Mouse (Mus musculus): ENCODE results near the gene M6pr. TPM values are rescaled to one million over a fixed set of nuclear protein-coding genes. Genes with fewer than 3 reads are reported as not detected.
A peak's percentile ranks its signal among the peaks of the same experiment; 100 is the strongest.

The M6pr gene
- polyA plus RNA-seq, 1 experiment from 2014 or later: 76.7 TPM

DNA sequence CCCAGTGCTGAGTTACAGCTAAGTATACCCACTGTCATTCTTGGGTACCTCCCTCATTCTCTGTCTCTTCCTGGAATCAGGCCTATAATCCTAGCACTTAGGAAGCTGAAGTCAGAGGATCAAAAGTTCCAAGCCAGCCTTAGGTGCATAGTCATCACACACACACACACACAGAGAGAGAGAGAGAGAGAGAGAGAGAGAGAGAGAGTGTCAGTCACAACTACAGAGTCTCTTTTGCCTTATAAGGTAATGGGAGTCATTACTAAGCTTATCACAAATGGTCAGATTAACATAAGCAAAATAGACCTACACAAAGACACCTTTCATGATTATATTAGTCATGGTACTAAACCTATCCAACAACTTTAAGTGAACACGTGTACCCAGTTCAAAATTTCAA, 19.2 kb upstream of the M6pr start:
- no peak overlapping the region for H3K27ac ChIP-seq
- no peak for ATAC-seq (ENCODE audit: insufficient number of reproducible peaks, insufficient read depth, low FRiP score, low TSS enrichment, low read depth)
- WGBS: 52% methylated on average over 1 of the region's 1 CpGs
- no peak overlapping the region for H3K4me2 ChIP-seq
- H3K9ac ChIP-seq: no peak overlapping the region
- H3K9me3 ChIP-seq: no peaks in the 10 kb centered on the region
- no peak overlapping the region for H3K4me3 ChIP-seq
- no peaks in the 10 kb centered on the region for H3K27me3 ChIP-seq
- H3K36me3 ChIP-seq: no peaks in the 10 kb centered on the region
- H3K4me1 ChIP-seq: peaks cover 5% of the 10 kb centered on the region; the same call in 1 of the 2 replicates

DNA sequence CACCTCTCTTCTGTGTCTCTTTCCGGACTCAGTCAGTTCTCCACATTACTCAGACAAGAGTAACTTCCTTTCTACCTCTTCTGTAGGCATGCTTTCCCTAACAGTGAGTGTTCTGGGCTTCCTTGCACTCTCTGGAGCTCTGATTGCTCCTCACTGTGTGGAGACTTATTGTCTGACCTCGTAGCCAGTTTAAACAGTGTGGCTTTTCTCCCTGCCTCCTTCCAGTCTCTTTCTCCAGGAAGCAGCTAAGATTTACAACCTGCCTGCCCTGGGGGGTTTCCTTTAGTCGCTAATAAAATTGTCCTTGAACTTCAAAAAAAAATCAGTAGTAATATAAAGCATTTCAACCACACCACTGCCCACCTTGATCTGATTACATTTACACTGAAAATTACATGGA, 18.3 kb upstream of the M6pr start:
- Histone ChIP-seq H3K27me3 (no peaks in the 10 kb centered on the region), H3K4me3 (no peak overlapping the region), H3K36me3 (no peaks in the 10 kb centered on the region), H3K4me2 (no peak overlapping the region), H3K4me1 (peaks cover 5% of the 10 kb centered on the region; the same call in 1 of the 2 replicates), H3K27ac (no peak overlapping the region), H3K9me3 (no peaks in the 10 kb centered on the region), H3K9ac (no peak overlapping the region)
- WGBS: 24% methylated on average over 3 of the region's 3 CpGs
- no peak for ATAC-seq (ENCODE audit: insufficient number of reproducible peaks, insufficient read depth, low FRiP score, low TSS enrichment, low read depth)

DNA sequence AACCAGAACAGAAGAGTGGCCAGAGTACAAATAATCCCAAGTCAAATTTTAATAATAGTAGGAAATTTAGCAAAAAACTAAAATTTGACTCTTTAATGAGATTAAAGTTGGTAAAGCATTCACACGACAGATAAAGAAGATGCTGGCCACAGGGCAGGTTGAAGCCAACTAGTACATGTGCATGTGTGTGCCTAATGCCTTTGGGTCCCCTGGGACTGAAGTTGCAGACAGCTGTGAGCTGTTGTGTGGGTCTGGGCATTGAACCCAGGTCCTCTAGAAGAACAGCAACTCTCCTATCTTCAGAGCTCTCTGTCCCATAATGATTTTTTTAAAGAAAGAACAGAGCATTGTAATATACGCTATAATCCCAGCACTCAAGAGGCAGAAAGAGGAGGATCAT, 17.3 kb upstream of the M6pr start:
- Histone ChIP-seq H3K4me1 (peaks cover 5% of the 10 kb centered on the region; the same call in 1 of the 2 replicates), H3K4me3 (no peak overlapping the region), H3K27ac (no peak overlapping the region), H3K9ac (no peak overlapping the region), H3K9me3 (no peaks in the 10 kb centered on the region), H3K36me3 (no peaks in the 10 kb centered on the region), H3K27me3 (no peaks in the 10 kb centered on the region), H3K4me2 (no peak overlapping the region)
- 71% methylated on average over 2 of the region's 2 CpGs for WGBS
- ATAC-seq (ENCODE audit: insufficient number of reproducible peaks, insufficient read depth, low FRiP score, low TSS enrichment, low read depth): no peak

DNA sequence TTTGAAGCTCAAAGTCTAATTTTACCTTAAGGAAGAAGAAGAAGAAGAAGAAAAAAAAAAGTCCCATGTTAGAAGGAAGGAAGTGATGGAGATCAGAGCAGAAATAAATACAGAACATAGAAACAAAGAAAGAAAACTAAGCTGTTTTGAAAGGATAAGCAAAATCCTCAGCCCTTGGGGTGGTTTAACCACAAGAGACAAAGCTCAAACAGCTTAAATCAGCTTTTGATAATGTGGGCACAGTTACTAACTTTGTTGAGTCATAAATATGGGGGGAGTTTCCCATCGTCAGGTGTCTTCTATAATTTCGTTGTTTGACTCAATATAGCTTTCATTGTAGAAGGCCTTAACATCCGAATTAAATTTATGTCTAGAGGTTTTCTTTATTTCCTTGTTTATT, 16.8 kb upstream of the M6pr start:
- Histone ChIP-seq H3K27me3 (no peaks in the 10 kb centered on the region), H3K4me3 (no peak overlapping the region), H3K9ac (no peak overlapping the region), H3K4me1 (peaks cover 6% of the 10 kb centered on the region; the same call in 1 of the 2 replicates), H3K9me3 (no peaks in the 10 kb centered on the region), H3K4me2 (no peak overlapping the region), H3K36me3 (no peaks in the 10 kb centered on the region), H3K27ac (no peak overlapping the region)
- 64% methylated on average over 3 of the region's 3 CpGs for WGBS
- ATAC-seq (ENCODE audit: insufficient number of reproducible peaks, insufficient read depth, low FRiP score, low TSS enrichment, low read depth): no peak

DNA sequence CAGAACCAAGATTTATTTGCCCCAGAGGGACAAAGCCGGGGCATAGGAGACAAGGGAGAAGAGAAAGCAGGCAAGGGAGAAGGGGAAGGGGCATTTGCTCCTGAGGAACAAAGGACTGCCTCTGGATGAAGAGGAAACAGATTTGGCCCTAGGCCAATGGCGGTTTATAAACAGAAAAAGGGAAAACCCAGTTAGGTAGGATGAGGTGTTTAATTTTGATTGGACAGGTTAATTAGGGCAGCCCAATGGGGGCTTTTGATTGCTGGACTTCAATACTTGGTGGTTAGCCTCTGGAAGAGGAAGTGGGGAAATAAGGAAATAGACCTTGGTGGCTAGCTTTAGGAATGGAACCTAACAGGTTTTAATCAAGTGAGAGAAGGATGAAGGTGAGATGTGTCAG, 16.3 kb upstream of the M6pr start:
- no peak overlapping the region for H3K4me2 ChIP-seq
- ATAC-seq (ENCODE audit: insufficient number of reproducible peaks, insufficient read depth, low FRiP score, low TSS enrichment, low read depth): no peak
- no peaks in the 10 kb centered on the region for H3K36me3 ChIP-seq
- H3K4me3 ChIP-seq: no peak overlapping the region
- H3K4me1 ChIP-seq: peaks cover 10% of the 10 kb centered on the region; the same call in 1 of the 2 replicates
- H3K9ac ChIP-seq: no peak overlapping the region
- no peaks in the 10 kb centered on the region for H3K9me3 ChIP-seq
- no peaks in the 10 kb centered on the region for H3K27me3 ChIP-seq
- 45% methylated on average over 2 of the region's 2 CpGs for WGBS
- H3K27ac ChIP-seq: no peak overlapping the region

DNA sequence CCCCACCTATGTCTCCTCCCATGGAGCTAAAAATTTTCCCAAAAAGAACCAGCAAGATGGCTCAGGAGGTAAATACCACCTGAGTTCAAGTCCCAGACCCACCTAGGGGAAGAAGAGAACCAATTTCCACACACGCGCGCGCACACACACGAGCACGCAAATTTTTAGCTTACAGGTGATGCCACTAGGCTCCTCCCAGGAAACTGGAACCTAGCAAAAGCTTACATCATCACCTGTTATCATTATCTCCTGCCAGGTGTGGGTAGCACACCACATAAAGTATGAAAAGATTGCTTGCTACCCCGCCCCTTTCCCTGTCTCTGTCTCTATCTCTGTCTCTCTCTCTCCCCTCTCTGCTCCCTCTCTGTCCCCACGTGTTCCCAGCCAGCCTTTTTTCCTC, 15.4 kb upstream of the M6pr start:
- H3K27ac ChIP-seq: no peak overlapping the region
- no peak overlapping the region for H3K9ac ChIP-seq
- H3K4me3 ChIP-seq: no peak overlapping the region
- H3K9me3 ChIP-seq: no peaks in the 10 kb centered on the region
- no peaks in the 10 kb centered on the region for H3K27me3 ChIP-seq
- WGBS: 92% methylated on average over 8 of the region's 8 CpGs
- H3K4me2 ChIP-seq: no peak overlapping the region
- H3K36me3 ChIP-seq: no peaks in the 10 kb centered on the region
- H3K4me1 ChIP-seq: peaks cover 15% of the 10 kb centered on the region
- no peak for ATAC-seq (ENCODE audit: insufficient number of reproducible peaks, insufficient read depth, low FRiP score, low TSS enrichment, low read depth)

DNA sequence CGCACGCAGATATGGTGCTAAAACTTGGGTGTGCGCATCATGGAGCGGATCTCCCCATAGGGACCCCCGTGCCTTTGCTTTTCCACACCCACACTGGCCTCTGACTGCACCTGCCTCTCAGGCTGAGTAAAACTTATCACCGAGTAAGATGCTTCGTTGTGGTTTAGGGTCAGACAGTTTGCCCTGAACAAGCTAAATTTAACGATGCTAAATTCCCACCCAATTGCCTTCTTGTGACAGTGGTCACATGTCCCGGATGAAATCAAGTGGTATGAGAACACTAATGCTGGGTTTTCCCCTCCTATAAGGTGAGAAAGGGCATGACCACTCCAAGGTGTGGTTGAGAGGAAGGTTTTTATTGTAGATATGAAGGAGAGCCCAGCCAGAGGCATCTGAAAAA, 14.7 kb upstream of the M6pr start:
- H3K27me3 ChIP-seq: no peaks in the 10 kb centered on the region
- no peak for ATAC-seq (ENCODE audit: insufficient number of reproducible peaks, insufficient read depth, low FRiP score, low TSS enrichment, low read depth)
- H3K9ac ChIP-seq: no peak overlapping the region
- H3K9me3 ChIP-seq: no peaks in the 10 kb centered on the region
- H3K27ac ChIP-seq: no peak overlapping the region
- no peak overlapping the region for H3K4me2 ChIP-seq
- WGBS: 88% methylated on average over 9 of the region's 9 CpGs
- H3K4me3 ChIP-seq: no peak overlapping the region
- no peaks in the 10 kb centered on the region for H3K36me3 ChIP-seq
- peaks cover 15% of the 10 kb centered on the region for H3K4me1 ChIP-seq

DNA sequence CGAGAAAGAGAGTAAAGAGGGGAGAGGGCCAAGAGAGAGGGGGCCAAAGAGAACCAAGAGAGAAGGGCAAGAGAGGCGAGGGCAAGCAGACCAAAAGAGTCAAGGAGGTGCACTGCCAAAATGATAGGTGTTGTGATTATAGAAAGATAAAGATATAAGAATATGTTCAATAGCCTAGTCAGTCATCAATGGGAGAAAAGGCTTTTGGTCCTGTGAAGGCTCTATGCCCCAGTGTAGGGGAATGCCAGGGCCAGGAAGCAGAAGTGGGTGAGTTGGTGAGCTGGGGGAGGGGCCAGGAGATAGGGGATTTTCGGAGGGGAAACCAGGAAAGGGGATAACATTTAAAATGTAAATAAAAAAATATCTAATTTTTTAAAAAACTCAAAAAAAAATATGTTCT, 14.2 kb upstream of the M6pr start:
- no peaks in the 10 kb centered on the region for H3K9me3 ChIP-seq
- H3K4me1 ChIP-seq: peaks cover 15% of the 10 kb centered on the region
- no peak overlapping the region for H3K27ac ChIP-seq
- H3K4me3 ChIP-seq: no peak overlapping the region
- no peaks in the 10 kb centered on the region for H3K36me3 ChIP-seq
- H3K27me3 ChIP-seq: no peaks in the 10 kb centered on the region
- no peak overlapping the region for H3K4me2 ChIP-seq
- H3K9ac ChIP-seq: no peak overlapping the region
- no peak for ATAC-seq (ENCODE audit: insufficient number of reproducible peaks, insufficient read depth, low FRiP score, low TSS enrichment, low read depth)
- WGBS: 61% methylated on average over 3 of the region's 3 CpGs

DNA sequence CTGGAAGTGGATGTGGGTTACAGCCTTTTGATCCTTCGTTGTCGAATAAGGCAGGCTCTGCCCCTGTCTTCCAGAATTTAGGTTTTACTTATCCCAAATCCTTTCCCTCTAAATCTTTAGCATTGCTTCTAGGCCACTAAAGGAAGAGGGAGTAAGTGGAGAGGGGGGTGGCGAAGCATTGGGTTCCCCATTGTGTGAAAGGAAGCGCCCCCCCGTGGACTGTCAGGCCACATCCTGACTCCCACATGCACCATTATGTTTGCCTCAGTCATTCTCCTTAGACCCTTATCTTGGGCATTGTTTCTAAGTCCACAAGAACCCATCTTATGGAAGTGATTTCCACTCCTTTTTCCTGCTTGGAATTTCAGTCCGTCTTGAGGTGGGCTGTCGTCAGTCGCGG, 13.3 kb upstream of the M6pr start:
- Histone ChIP-seq H3K27me3 (no peaks in the 10 kb centered on the region), H3K4me3 (no peak overlapping the region), H3K36me3 (no peaks in the 10 kb centered on the region), H3K4me1 (peaks cover 10% of the 10 kb centered on the region), H3K27ac (no peak overlapping the region), H3K9ac (no peak overlapping the region), H3K9me3 (no peaks in the 10 kb centered on the region), H3K4me2 (no peak overlapping the region)
- ATAC-seq (ENCODE audit: insufficient number of reproducible peaks, insufficient read depth, low FRiP score, low TSS enrichment, low read depth): no peak
- WGBS: 58% methylated on average over 9 of the region's 9 CpGs

DNA sequence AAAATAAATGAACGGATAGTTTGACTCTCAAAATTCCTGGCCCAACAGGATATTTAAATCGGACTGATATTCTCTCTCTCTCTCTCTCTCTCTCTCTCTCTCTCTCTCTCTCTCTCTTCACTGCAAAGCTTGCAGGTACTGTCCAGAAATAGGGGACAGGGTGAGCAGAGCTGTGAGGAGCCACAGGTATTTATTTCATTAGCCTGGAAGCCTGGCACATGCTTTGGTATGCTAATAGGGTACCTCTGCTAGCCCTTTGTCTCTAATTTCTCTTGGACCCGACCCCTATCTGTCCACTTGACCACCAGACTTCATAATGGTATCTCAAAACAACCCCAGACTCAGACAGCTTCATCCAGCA, 11.6 kb upstream of the M6pr start:
- Histone ChIP-seq H3K27ac (no peak overlapping the region), H3K4me3 (peak overlapping the region; percentile 53), H3K4me1 (peaks cover 9% of the 10 kb centered on the region), H3K4me2 (peak overlapping the region; percentile 69), H3K27me3 (no peaks in the 10 kb centered on the region), H3K36me3 (no peaks in the 10 kb centered on the region), H3K9ac (peak overlapping the region; percentile 76), H3K9me3 (no peaks in the 10 kb centered on the region)
- WGBS: 34% methylated on average over 3 of the region's 3 CpGs
- ATAC-seq (ENCODE audit: insufficient number of reproducible peaks, insufficient read depth, low FRiP score, low TSS enrichment, low read depth): no peak

DNA sequence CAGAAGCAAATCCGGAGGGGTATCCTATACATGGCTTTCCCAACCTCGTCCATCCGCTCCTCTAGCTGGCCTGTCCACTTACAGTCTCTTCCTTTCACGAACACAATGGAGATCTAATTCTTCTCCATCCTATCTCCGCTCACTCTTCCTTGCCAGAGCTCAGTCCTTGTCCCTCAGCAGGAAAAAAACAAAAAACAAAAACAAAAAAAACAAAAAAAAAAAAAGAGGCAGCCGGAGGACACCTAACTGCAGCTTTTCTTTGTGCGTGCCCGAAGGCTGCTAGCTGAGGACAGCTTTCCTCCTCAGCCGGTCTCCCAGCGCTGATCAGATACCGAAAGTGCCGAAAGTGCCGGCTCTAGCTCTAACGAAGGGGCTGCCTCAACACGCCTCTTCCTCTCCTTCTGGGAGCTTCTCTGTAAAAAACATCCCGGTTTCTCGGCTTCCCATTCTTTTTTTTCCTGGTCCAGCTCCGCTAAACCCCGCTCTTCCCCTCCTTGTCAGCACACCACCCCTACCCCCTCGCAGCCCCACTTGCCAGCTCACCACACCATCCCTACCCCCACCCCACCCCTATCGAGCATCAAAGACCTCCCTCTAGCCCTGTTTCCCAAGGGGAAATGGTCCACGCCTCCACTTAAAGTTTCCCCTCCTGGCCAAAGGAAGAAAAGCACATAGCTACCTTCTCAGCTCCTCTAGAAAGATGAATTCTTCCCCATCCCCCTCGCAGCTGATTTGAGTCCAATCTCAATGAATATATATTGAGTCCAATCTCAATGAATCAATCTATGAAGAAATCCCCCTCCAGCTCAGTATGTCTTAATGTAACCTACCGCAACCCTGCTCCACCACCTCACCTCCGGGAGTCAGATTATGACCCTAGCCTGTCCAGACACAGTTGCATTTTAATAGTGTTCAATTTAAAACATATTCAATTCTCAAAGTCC, 11.0 kb upstream of the M6pr start:
- Histone ChIP-seq H3K4me2 (peak overlapping the region; percentile 69), H3K4me3 (peak overlapping the region; percentile 53), H3K36me3 (no peaks in the 10 kb centered on the region), H3K9me3 (no peaks in the 10 kb centered on the region), H3K27me3 (no peaks in the 10 kb centered on the region), H3K27ac (peak overlapping the region; percentile 49; the same call in 1 of the 2 replicates), H3K4me1 (peaks cover 9% of the 10 kb centered on the region), H3K9ac (peak overlapping the region; percentile 76)
- 5% methylated on average over 25 of the region's 25 CpGs for WGBS
- ATAC-seq (ENCODE audit: insufficient number of reproducible peaks, insufficient read depth, low FRiP score, low TSS enrichment, low read depth): peak; percentile 54

DNA sequence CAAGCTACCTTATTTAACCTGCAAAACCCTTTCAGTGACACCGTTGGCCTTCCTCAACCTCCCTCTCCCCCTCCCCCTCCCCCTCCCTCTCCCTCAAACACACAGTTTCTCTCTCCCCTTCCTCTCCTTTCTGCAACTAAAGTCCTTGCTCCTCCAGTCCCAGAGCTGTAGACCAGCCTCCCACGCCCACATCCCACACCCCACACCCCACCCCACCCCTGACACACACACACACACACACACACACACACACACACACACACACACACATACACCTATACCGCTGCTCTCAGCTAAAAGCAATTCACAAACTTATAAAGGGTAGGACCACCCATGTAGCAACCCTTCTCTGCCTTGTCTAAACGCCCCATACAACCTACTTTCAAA, 10.3 kb upstream of the M6pr start:
- peak; percentile 39; the same call in 1 of the 2 replicates for ATAC-seq (ENCODE audit: insufficient number of reproducible peaks, insufficient read depth, low FRiP score, low TSS enrichment, low read depth)
- Histone ChIP-seq H3K36me3 (no peaks in the 10 kb centered on the region), H3K4me3 (no peak overlapping the region), H3K27me3 (no peaks in the 10 kb centered on the region), H3K4me1 (peaks cover 9% of the 10 kb centered on the region), H3K9me3 (no peaks in the 10 kb centered on the region), H3K9ac (no peak overlapping the region), H3K27ac (no peak overlapping the region), H3K4me2 (peak overlapping the region; percentile 69; the same call in 1 of the 2 replicates)
- 37% methylated on average over 4 of the region's 4 CpGs for WGBS
